Mouse (Mus musculus) erythroid progenitor cell, adult 5-6 weeks (primary cell): ENCODE results near the gene Ankrd11. TPM values are rescaled to one million over a fixed set of nuclear protein-coding genes. Genes with fewer than 3 reads are reported as not detected.

Source experiments
- ATAC-seq: replicated peaks from 2 replicates; pipeline ENCODE4 v1.8.0; 2016; ENCODE audit warnings: moderate number of reproducible peaks, mild to moderate bottlenecking, moderate TSS enrichment, inconsistent platforms; ENCODE audit not compliant: poor library complexity, low FRiP score, severe bottlenecking
- total RNA-seq, 2 experiments: library from RNA; stranded (forward) in 1 of 2; stranded (reverse) in 1 of 2; fragments of 150-400 nt in 1 of 2; fragments of 186-747, 209-891 nt in 1 of 2; gene quantifications; 2 replicates each; pipeline versions ENCODE4 v1.2.3 to v1.2.4; 2015 to 2017; ENCODE audit warnings: low replicate concordance in 2 of 2

The Ankrd11 gene
- total RNA-seq, 2 experiments from 2014 or later: 106 to 126 TPM

- ATAC-seq: peak; percentile 68
These were observed 136.7 kb downstream of the Ankrd11 start for GRCm38 (mm10) chr8:122905346-122905745.

GRCm38 (mm10) chr8:122904496-122904895 lies 137.6 kb downstream of the Ankrd11 start:
- no peak for ATAC-seq

GRCm38 (mm10) chr8:122903002-122903401 lies 139.1 kb downstream of the Ankrd11 start:
- no peak for ATAC-seq

GRCm38 (mm10) chr8:122902581-122902980 lies 139.5 kb downstream of the Ankrd11 start:
- ATAC-seq: no peak

- ATAC-seq: no peak
These were observed 140.1 kb downstream of the Ankrd11 start for GRCm38 (mm10) chr8:122901892-122902515.

- ATAC-seq: no peak
These were observed 140.6 kb downstream of the Ankrd11 start for GRCm38 (mm10) chr8:122901476-122901875.

- ATAC-seq: no peak
These were observed 143.0 kb downstream of the Ankrd11 start for GRCm38 (mm10) chr8:122899085-122899484.

- no peak for ATAC-seq
These were observed 143.6 kb downstream of the Ankrd11 start for GRCm38 (mm10) chr8:122898473-122898872.

- no peak for ATAC-seq
These were observed 144.1 kb downstream of the Ankrd11 start for GRCm38 (mm10) chr8:122898018-122898417.

- no peak for ATAC-seq
These were observed 144.9 kb downstream of the Ankrd11 start for GRCm38 (mm10) chr8:122897200-122897599.

GRCm38 (mm10) chr8:122896317-122896716 lies 145.8 kb downstream of the Ankrd11 start:
- no peak for ATAC-seq

GRCm38 (mm10) chr8:122893451-122893850 lies 148.6 kb downstream of the Ankrd11 start:
- no peak for ATAC-seq

- ATAC-seq: no peak
These were observed 150.6 kb downstream of the Ankrd11 start for GRCm38 (mm10) chr8:122891440-122891839.

GRCm38 (mm10) chr8:122883671-122884070 lies 158.4 kb downstream of the Ankrd11 start:
- ATAC-seq: no peak

- ATAC-seq: no peak
These were observed 161.8 kb downstream of the Ankrd11 start for GRCm38 (mm10) chr8:122880302-122880701.

- no peak for ATAC-seq
These were observed 163.8 kb downstream of the Ankrd11 start for GRCm38 (mm10) chr8:122878231-122878630.

- ATAC-seq: no peak
These were observed 166.9 kb downstream of the Ankrd11 start for GRCm38 (mm10) chr8:122875186-122875585.

GRCm38 (mm10) chr8:122873171-122873570 lies 168.9 kb downstream of the Ankrd11 start:
- no peak for ATAC-seq

- no peak for ATAC-seq
These were observed 170.4 kb downstream of the Ankrd11 start for GRCm38 (mm10) chr8:122871663-122872062.

- ATAC-seq: no peak
These were observed 171.7 kb downstream of the Ankrd11 start for GRCm38 (mm10) chr8:122870377-122870863.

GRCm38 (mm10) chr8:122867982-122868381 lies 174.1 kb downstream of the Ankrd11 start:
- no peak for ATAC-seq

GRCm38 (mm10) chr8:122866231-122866630 lies 175.8 kb downstream of the Ankrd11 start:
- ATAC-seq: no peak
